Mouse (Mus musculus) embryonic facial prominence, embryonic 15.5 days (tissue): Measurements from ENCODE around the gene Ccnd3. TPM values are rescaled to one million over a fixed set of nuclear protein-coding genes. Genes with fewer than 3 reads are reported as not detected.

Experiments used
- ATAC-seq: fragments of 200-750 bp; cut with Nextera tagmentation; 2 replicates; pipeline ENCODE4 v1.8.0; 2017; ENCODE audit warnings: low read depth, moderate TSS enrichment; ENCODE audit not compliant: insufficient number of reproducible peaks, low FRiP score, low TSS enrichment
- H3K27ac ChIP-seq: fragments of 300-500 bp; sonication (generic); replicated peaks from 2 replicates; pipeline ENCODE4 v1.5.1; 2015; ENCODE audit warnings: mild to moderate bottlenecking, inconsistent platforms
- H3K27me3 ChIP-seq: fragments of 300-500 bp; sonication (generic); 2 replicates; pipeline ENCODE4 v1.6.1; 2015; ENCODE audit warnings: inconsistent platforms
- H3K36me3 ChIP-seq: fragments of 300-500 bp; sonication (generic); 2 replicates; pipeline ENCODE4 v1.6.1; 2015; ENCODE audit warnings: mild to moderate bottlenecking, inconsistent platforms
- H3K4me1 ChIP-seq: fragments of 300-500 bp; sonication (generic); 2 replicates; pipeline ENCODE4 v1.6.1; 2015; ENCODE audit warnings: inconsistent platforms
- H3K4me2 ChIP-seq: fragments of 300-500 bp; sonication (generic); replicated peaks from 2 replicates; pipeline ENCODE4 v1.6.1; 2015; ENCODE audit warnings: mild to moderate bottlenecking, inconsistent platforms
- H3K4me3 ChIP-seq: fragments of 300-500 bp; sonication (generic); replicated peaks from 2 replicates; pipeline ENCODE4 v1.5.1; 2015; ENCODE audit warnings: mild to moderate bottlenecking, inconsistent platforms
- H3K9ac ChIP-seq: fragments of 300-500 bp; sonication (generic); 2 replicates; pipeline ENCODE4 v1.6.1; 2015; ENCODE audit warnings: inconsistent platforms
- H3K9me3 ChIP-seq: fragments of 300-500 bp; sonication (generic); replicated peaks from 2 replicates; pipeline ENCODE4 v1.6.1; 2016; ENCODE audit warnings: inconsistent platforms
- WGBS: fragments of 180-500 bp; shearing (Covaris S2); methylation state at CpG from one replicate; pipeline ENCODE4 v1.1.7; 2015; 5-methylcytosine and 5-hydroxymethylcytosine counted together
- polyA plus RNA-seq: library from polyadenylated mRNA; unstranded; fragments of >200 nt; fragmentation: Nextera tagmentation; extraction: Ambion mirVana; gene quantifications from 2 replicates; pipeline ENCODE4 v1.2.1, GENCODE M21; 2015

Gene Ccnd3
- polyA plus RNA-seq, 1 experiment from 2014 or later, result 552 TPM

GRCm38 (mm10) chr17:47503689-47504088 is 1.2 kb upstream of the Ccnd3 start:
- ATAC-seq, result no peak
- Histone ChIP-seq H3K4me2 (no peak overlapping the region), H3K9me3 (no peaks in the 10 kb centered on the region), H3K36me3 (peaks cover 17% of the 10 kb centered on the region), H3K27me3 (no peaks in the 10 kb centered on the region), H3K9ac (no peak overlapping the region), H3K4me1 (peaks cover 44% of the 10 kb centered on the region), H3K4me3 (no peak overlapping the region), H3K27ac (no peak overlapping the region)

- no peaks in the 10 kb centered on the region for H3K9me3 ChIP-seq
- peak overlapping the region; percentile 72 for H3K4me2 ChIP-seq
- ATAC-seq, result no peak
- H3K9ac ChIP-seq, result 0 out of 2 replicates have a peak overlapping the region, but pooled peaks have one; percentile 31
- 69% methylated on average over 5 of the region's 5 CpGs for WGBS
- peaks cover 44% of the 10 kb centered on the region for H3K4me1 ChIP-seq
- no peaks in the 10 kb centered on the region for H3K27me3 ChIP-seq
- H3K27ac ChIP-seq, result no peak overlapping the region
- peak overlapping the region; percentile 40 for H3K4me3 ChIP-seq
- peaks cover 12% of the 10 kb centered on the region for H3K36me3 ChIP-seq
Observed at GRCm38 (mm10) chr17:47504228-47504627, 623 bp upstream of the Ccnd3 start.

GRCm38 (mm10) chr17:47505566-47505965 is 715 bp downstream of the Ccnd3 start:
- peak overlapping the region; percentile 72 for H3K4me2 ChIP-seq
- 0 out of 2 replicates have a peak overlapping the region, but pooled peaks have one; percentile 44 for H3K27ac ChIP-seq
- no peaks in the 10 kb centered on the region for H3K27me3 ChIP-seq
- ATAC-seq, result no peak
- peaks cover 46% of the 10 kb centered on the region for H3K4me1 ChIP-seq
- no peak overlapping the region for H3K9ac ChIP-seq
- H3K9me3 ChIP-seq, result no peaks in the 10 kb centered on the region
- WGBS, result 58% methylated on average over 2 of the region's 2 CpGs
- peak overlapping the region; percentile 40 for H3K4me3 ChIP-seq
- H3K36me3 ChIP-seq, result peaks cover 2% of the 10 kb centered on the region; the same call in 1 of the 2 replicates

GRCm38 (mm10) chr17:47506042-47506441 is 1.2 kb downstream of the Ccnd3 start:
- Histone ChIP-seq H3K27ac (no peak overlapping the region), H3K4me3 (no peak overlapping the region), H3K9me3 (no peaks in the 10 kb centered on the region), H3K4me2 (peak overlapping the region; percentile 72), H3K4me1 (peaks cover 46% of the 10 kb centered on the region), H3K9ac (no peak overlapping the region), H3K36me3 (no peaks in the 10 kb centered on the region), H3K27me3 (no peaks in the 10 kb centered on the region)
- WGBS, result 83% methylated on average over 1 of the region's 1 CpGs
- ATAC-seq, result no peak

GRCm38 (mm10) chr17:47506697-47507096 is 1.8 kb downstream of the Ccnd3 start:
- no peak overlapping the region for H3K9ac ChIP-seq
- H3K4me1 ChIP-seq, result peaks cover 47% of the 10 kb centered on the region
- 94% methylated on average over 4 of the region's 4 CpGs for WGBS
- no peaks in the 10 kb centered on the region for H3K36me3 ChIP-seq
- no peak overlapping the region for H3K4me3 ChIP-seq
- no peak overlapping the region for H3K4me2 ChIP-seq
- H3K9me3 ChIP-seq, result no peaks in the 10 kb centered on the region
- H3K27me3 ChIP-seq, result no peaks in the 10 kb centered on the region
- H3K27ac ChIP-seq, result no peak overlapping the region
- no peak for ATAC-seq

- H3K4me3 ChIP-seq, result no peak overlapping the region
- H3K27me3 ChIP-seq, result no peaks in the 10 kb centered on the region
- peak overlapping the region; percentile 47 for H3K4me2 ChIP-seq
- H3K4me1 ChIP-seq, result peaks cover 50% of the 10 kb centered on the region
- 82% methylated on average over 2 of the region's 2 CpGs for WGBS
- no peaks in the 10 kb centered on the region for H3K9me3 ChIP-seq
- peak overlapping the region; percentile 96 for H3K27ac ChIP-seq
- no peak for ATAC-seq
- no peak overlapping the region for H3K9ac ChIP-seq
- H3K36me3 ChIP-seq, result no peaks in the 10 kb centered on the region
Observed at GRCm38 (mm10) chr17:47507523-47507922, 2.7 kb downstream of the Ccnd3 start.

- Histone ChIP-seq H3K4me1 (peaks cover 55% of the 10 kb centered on the region), H3K27ac (peak overlapping the region; percentile 96), H3K9ac (no peak overlapping the region), H3K4me2 (peak overlapping the region; percentile 47), H3K27me3 (no peaks in the 10 kb centered on the region), H3K4me3 (peak overlapping the region; percentile 21), H3K36me3 (no peaks in the 10 kb centered on the region), H3K9me3 (no peaks in the 10 kb centered on the region)
- 19% methylated on average over 12 of the region's 12 CpGs for WGBS
- peak; percentile 84 for ATAC-seq
Observed at GRCm38 (mm10) chr17:47508012-47508608, 3.3 kb downstream of the Ccnd3 start.

GRCm38 (mm10) chr17:47509031-47509705 is 4.3 kb downstream of the Ccnd3 start:
- Histone ChIP-seq H3K36me3 (no peaks in the 10 kb centered on the region), H3K9me3 (no peaks in the 10 kb centered on the region), H3K9ac (no peak overlapping the region), H3K27ac (peak overlapping the region; percentile 69), H3K27me3 (no peaks in the 10 kb centered on the region), H3K4me1 (peaks cover 64% of the 10 kb centered on the region), H3K4me3 (no peak overlapping the region), H3K4me2 (no peak overlapping the region)
- WGBS, result 53% methylated on average over 9 of the region's 9 CpGs
- no peak for ATAC-seq

- Histone ChIP-seq H3K9ac (peak overlapping the region; percentile 12), H3K4me1 (peaks cover 57% of the 10 kb centered on the region), H3K4me3 (peak overlapping the region; percentile 27), H3K27me3 (no peaks in the 10 kb centered on the region), H3K27ac (peak overlapping the region; percentile 92), H3K9me3 (no peaks in the 10 kb centered on the region), H3K36me3 (0 out of 2 replicates have a peak, but pooled peaks cover 3% of the 10 kb centered on the region), H3K4me2 (peak overlapping the region; percentile 54)
- 10% methylated on average over 25 of the region's 25 CpGs for WGBS
- peak; percentile 88 for ATAC-seq
Observed at GRCm38 (mm10) chr17:47511111-47512020, 6.5 kb downstream of the Ccnd3 start.

- no peaks in the 10 kb centered on the region for H3K27me3 ChIP-seq
- 0 out of 2 replicates have a peak, but pooled peaks cover 3% of the 10 kb centered on the region for H3K36me3 ChIP-seq
- H3K4me1 ChIP-seq, result peaks cover 56% of the 10 kb centered on the region
- peak overlapping the region; percentile 82 for H3K27ac ChIP-seq
- ATAC-seq, result no peak; the same call in 1 of the 2 replicates
- H3K9ac ChIP-seq, result no peak overlapping the region
- 53% methylated on average over 10 of the region's 10 CpGs for WGBS
- no peaks in the 10 kb centered on the region for H3K9me3 ChIP-seq
- no peak overlapping the region for H3K4me3 ChIP-seq
- H3K4me2 ChIP-seq, result no peak overlapping the region
Observed at GRCm38 (mm10) chr17:47512956-47513775, 8.3 kb downstream of the Ccnd3 start.
